Mouse (Mus musculus) gastrocnemius, adult 2 months (tissue): Measurements from ENCODE around the gene Myof. TPM values are rescaled to one million over a fixed set of nuclear protein-coding genes. Genes with fewer than 3 reads are reported as not detected.

Source experiments
- DNase-seq: peaks from one replicate; pipeline ENCODE4 v3.0.0; 2022
- H3K27ac ChIP-seq: fragments of 200-600 bp; 2 replicates; pipeline ENCODE4 v1.8.1; 2022; ENCODE audit warnings: mild to moderate bottlenecking
- H3K4me3 ChIP-seq: fragments of 200-600 bp; 2 replicates; pipeline ENCODE4 v1.8.1; 2022; ENCODE audit warnings: mild to moderate bottlenecking, moderate library complexity
- CTCF ChIP-seq: fragments of 200-600 bp; IDR thresholded peaks from 2 replicates; pipeline ENCODE4 v1.8.1; 2022; ENCODE audit warnings: antibody characterized with exemption, mild to moderate bottlenecking, moderate library complexity
- intact Hi-C: fragments of 180-260 bp; cut with DNase I; formaldehyde crosslinking; loops from one replicate; pipeline ENCODE4 v1.15.1; 2025
- total RNA-seq, 2 experiments: library from RNA; stranded (reverse); gene quantifications; 2 replicates each; pipeline ENCODE4 v1.2.3; 2021

Myof gene
- total RNA-seq, 2 experiments from 2014 or later: 4.7 to 6.4 TPM

DNA sequence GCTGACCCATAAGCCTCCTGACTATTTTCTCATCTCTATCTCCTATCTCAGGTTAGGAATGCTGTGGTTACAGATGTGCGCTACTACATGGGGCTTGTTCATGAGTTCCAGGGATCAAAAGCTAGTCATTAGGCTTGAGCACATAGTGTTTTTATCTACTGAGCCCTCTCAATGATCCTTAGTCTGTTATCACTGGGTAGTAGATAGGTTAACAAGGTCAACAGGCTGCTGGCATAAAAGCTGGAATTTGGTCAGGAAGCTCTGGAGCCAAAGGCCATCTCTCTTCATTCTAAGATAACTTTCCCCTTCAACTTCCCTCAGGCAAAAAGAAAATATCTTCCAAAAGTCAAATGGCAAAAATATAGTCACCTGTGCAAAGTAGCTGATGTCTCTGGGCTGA lies 183.1 kb downstream of the Myof start:
- no peak for TF ChIP-seq CTCF
- intact Hi-C loops: no loop called here
- no peak for DNase-seq
- no peak overlapping the region for H3K4me3 ChIP-seq
- H3K27ac ChIP-seq: no peak overlapping the region

DNA sequence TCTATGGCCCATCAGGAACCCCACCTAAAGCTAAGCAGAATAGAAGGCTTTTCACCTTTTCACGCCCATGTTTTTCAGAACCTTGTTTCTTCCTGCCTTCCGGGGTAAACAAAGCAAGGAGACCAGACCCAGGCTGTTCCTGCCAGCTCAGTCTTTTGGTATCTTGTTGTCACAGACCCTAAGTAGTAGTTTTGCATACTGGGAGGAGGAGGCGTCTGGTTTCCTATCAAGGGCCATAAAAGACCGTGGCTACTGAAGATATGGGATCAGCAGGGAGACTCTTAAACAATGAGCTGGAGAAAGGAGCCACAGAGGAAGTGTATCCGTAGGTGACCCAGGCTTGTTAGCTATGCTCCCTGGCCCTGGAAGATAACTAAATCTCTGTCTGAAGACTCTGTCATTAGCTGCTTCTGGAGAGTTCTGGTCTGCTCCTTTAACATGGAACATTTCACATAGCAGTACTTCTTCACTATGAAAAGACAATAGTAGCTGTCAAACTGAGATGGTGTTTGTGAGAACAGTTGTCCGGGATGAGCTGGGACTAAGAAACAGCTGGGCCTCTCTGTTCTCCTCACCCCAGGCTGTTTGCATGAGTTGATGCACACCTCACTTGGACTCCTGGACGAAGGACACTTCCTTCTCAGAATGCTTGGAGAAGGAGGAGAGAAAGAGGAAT lies 184.8 kb downstream of the Myof start:
- no peak overlapping the region for H3K4me3 ChIP-seq
- DNase-seq: no peak
- no peak for TF ChIP-seq CTCF
- intact Hi-C loops: no loop called here
- H3K27ac ChIP-seq: no peak overlapping the region

DNA sequence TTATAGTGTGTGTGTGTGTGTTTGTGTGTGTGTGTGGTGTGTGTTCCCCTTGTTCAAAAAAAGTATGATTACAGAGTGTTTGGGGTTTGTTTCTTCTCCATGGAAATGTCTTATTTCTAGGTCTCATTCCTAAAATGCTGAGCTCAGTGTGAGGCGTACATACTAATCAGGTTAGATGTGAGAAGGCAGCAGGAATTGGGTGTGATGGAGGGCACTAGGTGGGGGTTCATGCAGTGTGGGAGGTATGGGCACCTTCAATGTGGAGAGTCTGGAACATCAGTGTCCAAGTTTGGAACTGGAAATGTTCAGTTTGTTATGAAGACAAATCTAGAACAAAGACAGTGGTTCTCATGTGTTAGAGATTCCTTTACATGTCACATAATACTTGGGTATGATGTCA lies 191.3 kb downstream of the Myof start:
- intact Hi-C loops: no loop called here
- Histone ChIP-seq H3K4me3 (no peak overlapping the region), H3K27ac (no peak overlapping the region)
- no peak for DNase-seq
- no peak for TF ChIP-seq CTCF

DNA sequence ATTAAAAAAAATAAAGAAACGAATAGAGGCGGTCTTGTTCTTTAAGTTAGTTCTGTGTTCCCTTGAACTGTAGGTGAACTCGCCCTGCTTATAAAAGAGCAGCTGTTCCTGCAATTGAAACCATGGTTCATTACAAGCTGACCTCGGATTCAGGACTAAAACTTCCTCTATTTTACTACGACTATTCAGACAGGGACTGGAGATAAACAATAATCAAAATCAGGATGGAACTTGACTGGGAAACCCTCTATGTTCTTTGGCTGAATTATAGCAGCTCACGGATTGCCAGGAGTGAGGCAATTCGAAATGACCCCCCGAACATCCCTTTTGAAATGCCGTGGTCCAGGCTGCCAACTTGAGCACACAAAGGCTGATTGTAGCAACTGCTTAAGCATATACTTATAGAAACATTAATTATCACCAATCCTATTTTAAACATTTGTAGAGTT lies 191.8 kb downstream of the Myof start:
- DNase-seq: no peak
- no peak for TF ChIP-seq CTCF
- peak overlapping the region; percentile 35; the same call in 1 of the 2 replicates for H3K27ac ChIP-seq
- intact Hi-C loops: no loop called here
- no peak overlapping the region for H3K4me3 ChIP-seq

Other genes starting within 250 kb of the Myof start
- gene Cep55, start 11.4 kb upstream of the Myof start, total RNA-seq: not detected
- not detected for gene Ffar4, start 53.5 kb upstream of the Myof start, total RNA-seq
- 1 to 10 TPM; 1.1 to 1.7 TPM for gene Rbp4, start 81.7 kb upstream of the Myof start, total RNA-seq
- gene Pde6c, start 89.2 kb upstream of the Myof start, total RNA-seq: not detected
- 10 to 100 TPM; 10.5 to 15.7 TPM for gene Fra10ac1, start 180.6 kb upstream of the Myof start, total RNA-seq
- 10 to 100 TPM in 1 of 2 experiments, 1 to 10 TPM in 1; 1.7 to 12.1 TPM for gene Lgi1, start 221.0 kb upstream of the Myof start, total RNA-seq